Mouse (Mus musculus): Measurements from ENCODE around the gene Phxr2. TPM values are rescaled to one million over a fixed set of nuclear protein-coding genes. Genes with fewer than 3 reads are reported as not detected.

Gene Phxr2
- polyA plus RNA-seq, 1 experiment from 2014 or later, result not detected

DNA sequence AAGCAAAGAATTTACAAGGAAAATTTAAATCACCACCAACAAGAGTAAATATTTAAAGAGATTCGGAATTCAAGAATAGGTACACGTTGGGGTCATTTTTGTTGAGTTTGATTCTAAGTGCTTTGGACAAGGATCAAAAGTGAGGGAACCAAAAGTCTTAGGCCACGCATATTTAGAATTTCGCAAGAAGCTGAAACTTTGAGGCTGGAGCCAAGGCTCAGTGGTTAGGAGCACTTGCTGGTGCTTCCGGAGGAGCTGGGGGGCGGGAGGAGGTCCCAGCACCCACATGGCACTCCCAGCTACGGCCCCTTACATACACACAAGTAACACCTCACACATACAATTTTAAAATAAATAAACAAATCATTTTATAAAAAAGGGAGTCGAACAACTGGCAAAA lies 20.5 kb upstream of the Phxr2 start:
- H3K27me3 ChIP-seq (replicated peaks; ENCODE audit: control insufficient read depth, insufficient read depth, low read length), result no peaks in the 10 kb centered on the region
- H3K4me2 ChIP-seq (ENCODE audit: low read length), result no peak overlapping the region
- DNase-seq (ENCODE audit: low spot score), result no peak
- H3K4me1 ChIP-seq (replicated peaks; ENCODE audit: control insufficient read depth, insufficient read depth, low read length), result no peaks in the 10 kb centered on the region
- H3K9me3 ChIP-seq (ENCODE audit: control insufficient read depth, low read length), result no peaks in the 10 kb centered on the region
- 91% methylated on average over 8 of the region's 8 CpGs for WGBS
- no peak overlapping the region for H3K9ac ChIP-seq (ENCODE audit: low read length)
- no peak overlapping the region for H3K4me3 ChIP-seq (ENCODE audit: low read depth, low read length)
- H3K36me3 ChIP-seq (ENCODE audit: control insufficient read depth, insufficient read depth, low read length), result no peaks in the 10 kb centered on the region; the same call in 1 of the 2 replicates
- no peak for ATAC-seq (replicated peaks; ENCODE audit: low FRiP score, low TSS enrichment, low read depth)
- no peak overlapping the region for H3K27ac ChIP-seq (ENCODE audit: low read depth)

DNA sequence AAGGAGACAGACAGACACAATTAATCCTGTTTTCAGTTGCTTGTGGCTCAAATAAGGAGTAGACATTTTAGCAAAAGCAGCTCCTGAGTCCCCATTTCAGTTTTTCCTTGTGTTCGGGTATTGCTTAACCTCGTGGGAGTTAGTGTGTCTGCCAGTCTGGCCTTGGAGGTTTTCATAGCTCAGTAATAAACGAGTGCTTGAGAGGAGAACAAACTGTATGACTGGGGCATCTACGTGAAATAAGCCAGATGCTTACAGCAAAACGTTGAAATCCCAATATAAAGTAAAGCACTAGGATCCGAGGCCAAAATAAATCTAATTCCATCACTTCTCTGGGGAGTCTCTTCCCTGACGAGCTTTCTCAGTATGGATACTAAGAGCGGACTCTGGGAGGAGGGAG lies 19.5 kb upstream of the Phxr2 start:
- DNase-seq (ENCODE audit: low spot score) (peak; percentile 46), ATAC-seq (replicated peaks; ENCODE audit: low FRiP score, low TSS enrichment, low read depth) (no peak)
- Histone ChIP-seq H3K4me1 (replicated peaks; ENCODE audit: control insufficient read depth, insufficient read depth, low read length) (no peaks in the 10 kb centered on the region), H3K27ac (ENCODE audit: low read depth) (no peak overlapping the region), H3K4me2 (ENCODE audit: low read length) (no peak overlapping the region), H3K36me3 (ENCODE audit: control insufficient read depth, insufficient read depth, low read length) (no peaks in the 10 kb centered on the region; the same call in 1 of the 2 replicates), H3K9ac (ENCODE audit: low read length) (no peak overlapping the region), H3K27me3 (replicated peaks; ENCODE audit: control insufficient read depth, insufficient read depth, low read length) (no peaks in the 10 kb centered on the region), H3K4me3 (ENCODE audit: low read depth, low read length) (no peak overlapping the region), H3K9me3 (ENCODE audit: control insufficient read depth, low read length) (no peaks in the 10 kb centered on the region)
- 49% methylated on average over 8 of the region's 8 CpGs for WGBS

DNA sequence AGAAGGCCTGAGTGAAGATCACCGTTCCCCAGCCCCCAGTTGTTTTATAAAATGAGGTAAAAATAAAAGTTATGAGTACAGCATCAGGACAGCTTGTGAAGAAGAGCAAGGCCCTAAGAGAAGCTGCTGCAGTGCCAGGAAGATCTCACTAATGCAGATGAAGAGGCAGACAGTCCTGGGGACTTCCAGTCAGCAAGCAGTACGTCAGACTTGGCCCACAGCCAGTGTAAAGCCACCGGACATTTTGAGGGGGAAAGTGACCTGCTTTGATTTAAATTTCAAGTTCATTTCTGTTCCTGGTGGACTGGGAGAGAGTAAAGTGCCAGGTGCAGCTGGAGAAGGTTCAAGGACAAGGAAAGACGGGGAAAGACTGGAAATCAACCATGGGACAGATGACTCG lies 10.2 kb upstream of the Phxr2 start:
- no peaks in the 10 kb centered on the region for H3K9me3 ChIP-seq (ENCODE audit: control insufficient read depth, low read length)
- H3K4me3 ChIP-seq (ENCODE audit: low read depth, low read length), result no peak overlapping the region
- H3K4me2 ChIP-seq (ENCODE audit: low read length), result no peak overlapping the region
- 67% methylated on average over 5 of the region's 5 CpGs for WGBS
- no peak overlapping the region for H3K27ac ChIP-seq (ENCODE audit: low read depth)
- peaks cover 10% of the 10 kb centered on the region; the same call in 1 of the 2 replicates for H3K36me3 ChIP-seq (ENCODE audit: control insufficient read depth, insufficient read depth, low read length)
- H3K27me3 ChIP-seq (replicated peaks; ENCODE audit: control insufficient read depth, insufficient read depth, low read length), result no peaks in the 10 kb centered on the region
- no peaks in the 10 kb centered on the region for H3K4me1 ChIP-seq (replicated peaks; ENCODE audit: control insufficient read depth, insufficient read depth, low read length)
- ATAC-seq (replicated peaks; ENCODE audit: low FRiP score, low TSS enrichment, low read depth) (no peak), DNase-seq (ENCODE audit: low spot score) (peak; percentile 51)
- H3K9ac ChIP-seq (ENCODE audit: low read length), result no peak overlapping the region

DNA sequence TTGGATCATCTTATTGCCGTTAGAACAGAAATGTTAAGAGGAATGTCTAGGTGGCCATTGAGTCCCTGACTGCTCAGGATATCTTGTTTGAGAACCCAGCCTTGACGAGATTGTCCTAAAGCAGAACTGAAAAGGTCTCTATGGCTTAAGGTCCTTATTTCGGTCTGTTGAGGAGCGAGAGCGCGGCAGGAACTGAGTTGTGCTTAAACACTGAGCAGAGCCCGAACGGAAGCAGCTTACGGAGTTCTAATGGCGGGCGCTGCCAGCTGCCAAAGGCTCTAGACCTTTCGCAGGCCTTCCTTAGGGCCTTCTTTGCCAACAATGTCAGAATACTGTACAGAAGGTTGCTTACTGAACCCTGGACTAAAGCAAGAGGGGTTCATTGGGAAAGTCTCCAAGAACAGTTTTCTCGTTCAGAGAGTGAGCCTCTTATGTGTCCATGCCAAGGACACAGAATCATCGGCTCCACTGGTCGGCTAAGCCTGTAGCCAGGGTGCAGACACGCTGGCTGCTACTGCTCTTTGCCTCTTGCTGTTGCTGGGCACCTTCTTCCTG lies 7.3 kb upstream of the Phxr2 start:
- no peaks in the 10 kb centered on the region for H3K9me3 ChIP-seq (ENCODE audit: control insufficient read depth, low read length)
- H3K27me3 ChIP-seq (replicated peaks; ENCODE audit: control insufficient read depth, insufficient read depth, low read length), result no peaks in the 10 kb centered on the region
- peaks cover 13% of the 10 kb centered on the region; the same call in 1 of the 2 replicates for H3K36me3 ChIP-seq (ENCODE audit: control insufficient read depth, insufficient read depth, low read length)
- H3K4me2 ChIP-seq (ENCODE audit: low read length), result no peak overlapping the region
- ATAC-seq (replicated peaks; ENCODE audit: low FRiP score, low TSS enrichment, low read depth) (no peak), DNase-seq (ENCODE audit: low spot score) (peak; percentile 35)
- no peak overlapping the region for H3K9ac ChIP-seq (ENCODE audit: low read length)
- WGBS, result 96% methylated on average over 16 of the region's 16 CpGs
- no peak overlapping the region for H3K4me3 ChIP-seq (ENCODE audit: low read depth, low read length)
- H3K4me1 ChIP-seq (replicated peaks; ENCODE audit: control insufficient read depth, insufficient read depth, low read length), result no peaks in the 10 kb centered on the region
- no peak overlapping the region for H3K27ac ChIP-seq (ENCODE audit: low read depth)

DNA sequence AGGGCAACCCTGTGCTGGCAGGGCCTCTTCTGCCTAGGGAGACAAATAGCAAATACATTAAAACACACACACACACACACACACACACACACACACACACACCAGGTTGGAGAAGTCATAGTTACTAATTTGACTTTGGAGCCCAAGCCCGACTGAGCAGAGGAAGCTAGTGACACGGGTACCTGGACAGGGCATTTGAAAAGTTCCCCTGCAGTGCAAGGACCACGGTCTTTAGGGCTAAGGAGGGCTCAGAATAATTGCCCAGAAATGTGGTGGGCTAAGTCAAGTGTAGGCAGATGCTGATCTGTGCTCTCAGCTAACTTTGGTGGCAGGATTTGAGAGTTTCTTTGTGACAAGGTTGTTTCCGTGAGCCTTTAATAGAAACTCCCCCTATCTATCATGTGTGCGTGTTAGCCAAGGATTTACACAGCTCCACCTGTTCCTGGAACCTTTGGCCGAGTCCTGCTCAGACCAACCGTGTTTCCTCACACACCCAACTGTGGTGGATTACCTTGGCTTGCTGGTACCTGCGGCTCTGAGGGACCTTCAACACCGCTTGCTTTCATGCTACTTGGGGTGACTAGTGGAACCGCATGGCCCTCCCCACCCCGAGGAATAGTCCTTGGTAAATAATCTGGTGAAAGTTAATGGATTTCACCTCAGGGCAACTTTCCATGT lies 6.6 kb upstream of the Phxr2 start:
- no peaks in the 10 kb centered on the region for H3K4me1 ChIP-seq (replicated peaks; ENCODE audit: control insufficient read depth, insufficient read depth, low read length)
- H3K27me3 ChIP-seq (replicated peaks; ENCODE audit: control insufficient read depth, insufficient read depth, low read length), result no peaks in the 10 kb centered on the region
- H3K9ac ChIP-seq (ENCODE audit: low read length), result no peak overlapping the region
- DNase-seq (ENCODE audit: low spot score), result peak; percentile 49
- 84% methylated on average over 11 of the region's 11 CpGs for WGBS
- H3K27ac ChIP-seq (ENCODE audit: low read depth), result no peak overlapping the region
- no peak overlapping the region for H3K4me3 ChIP-seq (ENCODE audit: low read depth, low read length)
- ATAC-seq (replicated peaks; ENCODE audit: low FRiP score, low TSS enrichment, low read depth), result 0 out of 2 replicates have a peak, but pooled peaks have one; percentile 51
- H3K36me3 ChIP-seq (ENCODE audit: control insufficient read depth, insufficient read depth, low read length), result peaks cover 13% of the 10 kb centered on the region; the same call in 1 of the 2 replicates
- H3K9me3 ChIP-seq (ENCODE audit: control insufficient read depth, low read length), result no peaks in the 10 kb centered on the region
- H3K4me2 ChIP-seq (ENCODE audit: low read length), result no peak overlapping the region

DNA sequence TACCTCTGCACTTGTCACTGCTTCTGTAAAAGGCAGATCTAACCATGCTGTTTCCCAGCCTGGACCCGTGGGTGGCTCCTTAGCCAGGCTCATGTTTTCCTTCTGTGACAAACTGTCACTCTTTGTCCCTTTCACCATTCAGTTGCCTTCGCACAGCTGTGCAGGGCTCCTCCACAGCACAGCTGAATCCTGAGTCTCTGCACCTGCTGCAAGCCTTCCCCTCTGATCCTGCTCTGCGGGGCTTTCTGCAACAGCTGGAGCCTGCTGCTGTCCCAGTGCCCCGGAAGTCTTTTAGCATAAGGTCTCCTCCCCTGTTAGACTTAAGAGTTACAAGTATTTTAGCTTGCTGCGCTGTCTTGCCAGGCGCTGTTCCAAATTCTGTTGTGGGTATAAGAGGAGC lies 6.1 kb upstream of the Phxr2 start:
- no peak for ATAC-seq (replicated peaks; ENCODE audit: low FRiP score, low TSS enrichment, low read depth)

DNA sequence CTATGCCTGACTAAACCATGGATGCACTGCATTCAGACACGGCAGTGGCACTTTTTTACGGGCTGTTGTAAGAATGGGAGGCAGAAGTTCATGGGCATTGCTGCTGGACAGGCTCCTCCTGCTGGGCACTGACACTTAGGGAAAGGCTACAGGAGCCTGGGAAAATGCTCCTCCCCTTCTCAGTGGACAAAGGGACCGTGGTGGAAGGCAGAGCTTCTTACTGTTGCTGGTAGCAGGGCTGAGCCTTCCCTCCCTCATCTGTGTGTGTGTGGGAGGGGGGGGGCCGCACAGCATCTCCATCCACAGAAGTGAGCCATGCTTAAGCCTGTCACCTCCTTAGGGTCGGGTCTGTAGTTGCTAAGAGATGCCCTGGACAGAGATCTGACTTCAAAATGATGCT lies 5.2 kb upstream of the Phxr2 start:
- Histone ChIP-seq H3K9me3 (ENCODE audit: control insufficient read depth, low read length) (no peaks in the 10 kb centered on the region), H3K36me3 (ENCODE audit: control insufficient read depth, insufficient read depth, low read length) (peaks cover 13% of the 10 kb centered on the region; the same call in 1 of the 2 replicates), H3K27me3 (replicated peaks; ENCODE audit: control insufficient read depth, insufficient read depth, low read length) (no peaks in the 10 kb centered on the region), H3K4me1 (replicated peaks; ENCODE audit: control insufficient read depth, insufficient read depth, low read length) (no peaks in the 10 kb centered on the region), H3K4me2 (ENCODE audit: low read length) (no peak overlapping the region), H3K9ac (ENCODE audit: low read length) (no peak overlapping the region), H3K27ac (ENCODE audit: low read depth) (no peak overlapping the region), H3K4me3 (ENCODE audit: low read depth, low read length) (no peak overlapping the region)
- ATAC-seq (replicated peaks; ENCODE audit: low FRiP score, low TSS enrichment, low read depth), result no peak
- DNase-seq (ENCODE audit: low spot score), result peak; percentile 32
- 75% methylated on average over 5 of the region's 5 CpGs for WGBS

More for the DNA sequence above, 6.1 kb upstream of the Phxr2 start:
- DNase-seq (ENCODE audit: low spot score), result peak; percentile 50
- Histone ChIP-seq H3K36me3 (ENCODE audit: control insufficient read depth, insufficient read depth, low read length) (peaks cover 13% of the 10 kb centered on the region; the same call in 1 of the 2 replicates), H3K4me1 (replicated peaks; ENCODE audit: control insufficient read depth, insufficient read depth, low read length) (no peaks in the 10 kb centered on the region), H3K9ac (ENCODE audit: low read length) (no peak overlapping the region), H3K9me3 (ENCODE audit: control insufficient read depth, low read length) (no peaks in the 10 kb centered on the region), H3K4me3 (ENCODE audit: low read depth, low read length) (no peak overlapping the region), H3K4me2 (ENCODE audit: low read length) (no peak overlapping the region), H3K27ac (ENCODE audit: low read depth) (no peak overlapping the region), H3K27me3 (replicated peaks; ENCODE audit: control insufficient read depth, insufficient read depth, low read length) (no peaks in the 10 kb centered on the region)
- WGBS, result 61% methylated on average over 6 of the region's 6 CpGs

DNA sequence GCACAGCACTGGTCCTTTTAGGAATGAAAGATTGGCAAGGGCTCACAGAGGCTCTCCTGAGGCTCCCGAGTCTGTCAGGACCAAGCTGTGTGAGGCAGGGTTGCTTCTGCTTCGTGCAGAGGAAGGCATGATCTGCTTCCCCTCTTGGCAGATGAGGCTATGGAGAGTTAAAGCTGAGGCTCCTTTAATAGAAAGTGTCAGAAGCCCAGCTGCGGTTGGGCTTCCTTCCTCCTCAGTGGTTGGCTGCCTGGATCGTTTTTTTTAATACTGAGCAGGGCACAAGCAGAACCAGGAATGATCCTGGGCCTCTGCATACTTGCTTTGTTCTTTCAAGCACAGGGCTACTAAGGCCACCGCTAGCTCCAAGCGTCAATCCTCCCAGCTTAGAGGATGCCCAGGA lies 4.5 kb upstream of the Phxr2 start:
- H3K4me2 ChIP-seq (ENCODE audit: low read length), result no peak overlapping the region
- no peak overlapping the region for H3K27ac ChIP-seq (ENCODE audit: low read depth)
- no peak for ATAC-seq (replicated peaks; ENCODE audit: low FRiP score, low TSS enrichment, low read depth)
- H3K36me3 ChIP-seq (ENCODE audit: control insufficient read depth, insufficient read depth, low read length), result peaks cover 16% of the 10 kb centered on the region; the same call in 1 of the 2 replicates
- no peak overlapping the region for H3K4me3 ChIP-seq (ENCODE audit: low read depth, low read length)
- no peak for DNase-seq (ENCODE audit: low spot score)
- no peak overlapping the region for H3K9ac ChIP-seq (ENCODE audit: low read length)
- 53% methylated on average over 6 of the region's 6 CpGs for WGBS
- no peaks in the 10 kb centered on the region for H3K9me3 ChIP-seq (ENCODE audit: control insufficient read depth, low read length)
- no peaks in the 10 kb centered on the region for H3K27me3 ChIP-seq (replicated peaks; ENCODE audit: control insufficient read depth, insufficient read depth, low read length)
- no peaks in the 10 kb centered on the region for H3K4me1 ChIP-seq (replicated peaks; ENCODE audit: control insufficient read depth, insufficient read depth, low read length)

Measured in intestine, embryonic 14.5 days (tissue).